Mouse (Mus musculus): Measurements from ENCODE around the gene Ahdc1.

Ahdc1 gene

DNA sequence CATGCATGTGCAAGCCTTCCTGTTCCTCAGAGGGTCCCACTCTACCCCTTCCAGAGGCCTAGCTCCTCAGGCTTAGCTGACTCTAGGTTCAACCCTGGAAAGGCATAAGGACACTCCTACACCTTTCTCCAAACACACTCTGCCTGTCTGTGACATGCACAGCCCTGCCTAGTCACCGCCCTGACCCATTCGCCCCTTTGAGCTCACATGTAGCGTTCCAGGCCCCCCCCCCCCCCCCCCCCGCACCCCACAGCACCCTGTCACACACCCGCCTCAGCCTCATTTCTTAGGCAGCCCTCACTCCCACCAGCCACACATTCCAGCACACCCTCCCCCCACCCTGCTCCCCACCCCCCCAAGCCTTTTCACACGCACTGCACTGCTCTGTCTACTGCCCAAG lies 9.7 kb downstream of the Ahdc1 start:
- DNase-seq: no peak

DNA sequence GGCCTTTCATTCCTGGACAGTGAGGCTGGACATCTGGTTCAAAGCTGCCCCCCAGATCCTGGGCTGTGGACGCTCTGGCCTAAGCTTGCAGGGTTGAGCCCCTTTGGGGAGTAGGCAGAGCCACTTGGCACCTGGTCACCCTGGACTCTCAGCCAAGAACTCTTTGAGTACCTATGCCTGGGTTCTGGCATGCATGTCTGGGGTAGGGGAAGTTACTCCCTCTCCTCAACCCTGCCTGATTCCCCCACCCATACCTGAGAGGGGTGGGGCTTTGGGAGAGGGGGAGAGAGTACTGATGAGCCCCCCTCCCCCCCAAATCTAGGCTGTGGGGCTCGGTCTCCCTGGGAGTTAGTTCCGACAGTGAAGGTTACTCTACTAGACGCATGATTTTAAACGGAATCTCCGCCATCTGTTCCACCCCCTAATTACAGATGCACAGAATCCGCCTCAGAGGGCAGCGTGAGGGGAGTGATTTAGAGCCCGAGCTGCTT lies 10.2 kb downstream of the Ahdc1 start:
- no peak for DNase-seq

- DNase-seq: no peak
Measured at GRCm38 (mm10) chr4:133022217-133022616, 11.2 kb downstream of the Ahdc1 start.

DNA sequence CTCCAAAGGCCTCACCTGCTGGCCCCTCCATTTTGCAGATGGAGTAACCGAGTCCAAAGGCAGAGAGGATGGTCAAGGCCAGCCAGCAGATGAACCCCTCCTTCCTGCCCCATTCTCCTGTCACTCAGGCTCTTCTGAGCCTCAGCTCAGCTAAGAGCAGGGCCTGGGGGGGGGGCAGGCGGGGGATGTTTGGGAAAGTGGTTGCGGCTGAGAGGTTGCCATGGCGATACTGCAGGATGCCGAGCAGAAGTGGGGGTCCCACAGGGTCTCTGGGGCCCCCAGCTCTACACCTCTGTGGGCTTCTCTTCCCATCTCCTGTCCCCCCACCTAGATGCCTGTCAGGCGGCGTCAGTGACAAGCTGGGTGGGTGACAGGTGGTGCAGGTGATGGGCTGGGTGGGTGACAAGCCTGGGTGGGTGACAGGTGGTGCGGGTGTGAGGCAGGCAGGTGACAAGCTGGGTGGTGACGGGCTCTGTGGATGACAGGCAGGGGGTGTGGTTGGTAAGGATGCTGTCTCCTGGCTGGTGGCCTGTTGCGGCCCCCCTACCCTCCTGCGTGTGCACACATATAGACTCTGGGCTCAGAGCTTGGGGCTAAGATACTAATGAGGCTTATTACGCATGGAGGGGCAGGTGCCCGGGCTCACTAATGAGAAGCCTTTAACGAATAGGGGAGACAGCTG lies 12.0 kb downstream of the Ahdc1 start:
- DNase-seq: no peak

DNA sequence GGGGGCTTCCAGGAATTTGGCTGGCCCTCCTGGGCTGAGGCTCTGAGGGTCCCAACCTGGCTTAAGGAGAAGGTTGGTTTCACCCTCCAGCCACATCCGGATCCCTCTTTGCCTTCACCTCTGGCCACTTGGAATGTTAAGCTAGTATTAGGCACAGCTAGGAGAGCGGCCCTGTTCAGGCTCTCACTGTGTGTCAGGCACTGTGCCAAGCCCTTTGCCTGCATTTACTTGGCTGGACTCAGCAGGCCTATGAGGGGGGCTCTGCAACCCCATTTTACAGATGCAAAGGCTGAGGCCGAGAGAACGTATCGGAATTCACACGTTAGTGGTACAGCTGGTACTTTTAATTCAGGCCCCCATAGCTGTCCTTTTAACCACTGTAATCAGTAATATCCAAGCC lies 12.6 kb downstream of the Ahdc1 start:
- no peak for DNase-seq

GRCm38 (mm10) chr4:133024404-133024803 lies 13.3 kb downstream of the Ahdc1 start:
- no peak for DNase-seq

- DNase-seq: no peak
Measured at GRCm38 (mm10) chr4:133024969-133025685, 14.1 kb downstream of the Ahdc1 start.

DNA sequence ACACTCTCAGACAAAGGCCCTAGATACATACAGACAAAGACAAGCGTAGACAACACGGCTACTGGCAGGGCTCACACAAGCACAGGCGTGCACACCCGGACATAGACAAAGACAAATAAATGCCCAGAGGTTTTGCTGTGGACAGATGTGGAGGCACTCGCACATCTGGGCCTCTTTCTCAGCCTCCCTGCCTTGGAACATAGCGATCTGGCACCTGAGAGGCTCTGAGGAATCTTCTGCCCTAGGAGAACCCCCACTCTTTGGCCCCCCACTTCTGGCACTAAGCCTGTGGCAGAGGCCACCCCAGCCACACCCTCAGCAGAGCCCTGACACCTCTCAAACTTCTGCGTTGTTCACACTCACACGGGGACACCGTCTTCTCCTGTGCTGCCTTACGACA lies 15.2 kb downstream of the Ahdc1 start:
- DNase-seq: no peak

GRCm38 (mm10) chr4:133026826-133027375 lies 15.8 kb downstream of the Ahdc1 start:
- no peak for DNase-seq

GRCm38 (mm10) chr4:133027721-133028120 lies 16.7 kb downstream of the Ahdc1 start:
- DNase-seq: no peak

- DNase-seq: no peak
Measured at GRCm38 (mm10) chr4:133028193-133028592, 17.1 kb downstream of the Ahdc1 start.

GRCm38 (mm10) chr4:133028875-133029274 lies 17.8 kb downstream of the Ahdc1 start:
- DNase-seq: no peak

- DNase-seq: no peak
Measured at GRCm38 (mm10) chr4:133032410-133033095, 21.5 kb downstream of the Ahdc1 start.

DNA sequence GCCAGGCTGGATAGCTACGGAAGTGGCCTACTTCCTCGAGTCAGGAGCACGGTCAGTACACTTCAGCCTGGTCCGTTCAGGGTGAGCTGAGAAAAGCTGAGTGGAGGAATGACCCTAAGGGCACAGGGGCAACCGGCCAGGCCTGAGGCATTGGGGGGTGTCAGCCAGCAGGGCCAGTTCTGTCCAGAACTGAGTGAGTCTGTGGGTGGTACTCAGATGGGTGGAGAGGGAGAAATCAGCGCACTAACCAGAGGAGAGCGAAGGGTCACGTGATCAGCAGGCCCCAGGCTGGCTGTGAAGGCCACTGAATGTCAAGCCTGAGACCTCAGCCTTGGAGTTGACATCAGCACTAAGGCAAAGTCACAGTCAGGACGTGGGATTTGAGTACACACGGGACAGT lies 23.4 kb downstream of the Ahdc1 start:
- no peak for DNase-seq

DNA sequence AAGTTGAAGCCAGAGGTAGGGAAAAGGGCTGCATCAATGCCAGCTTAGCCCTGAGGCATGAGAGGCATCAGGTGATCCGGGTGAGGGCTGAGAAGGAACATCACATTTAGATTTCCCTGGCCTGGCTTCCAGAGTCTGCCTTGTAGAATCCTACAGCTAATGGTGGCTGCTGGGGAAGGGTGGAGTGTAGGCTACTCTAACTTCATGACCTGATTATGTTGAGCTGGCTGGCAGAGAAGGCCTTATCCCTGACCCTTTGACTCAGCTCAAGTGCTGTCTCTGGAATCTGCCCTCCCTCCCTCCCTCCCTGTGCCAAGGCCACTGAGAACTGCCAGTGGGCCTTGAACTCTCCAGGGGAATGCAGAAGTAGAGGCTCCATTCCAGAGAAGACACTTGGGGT lies 24.4 kb downstream of the Ahdc1 start:
- DNase-seq: no peak

DNA sequence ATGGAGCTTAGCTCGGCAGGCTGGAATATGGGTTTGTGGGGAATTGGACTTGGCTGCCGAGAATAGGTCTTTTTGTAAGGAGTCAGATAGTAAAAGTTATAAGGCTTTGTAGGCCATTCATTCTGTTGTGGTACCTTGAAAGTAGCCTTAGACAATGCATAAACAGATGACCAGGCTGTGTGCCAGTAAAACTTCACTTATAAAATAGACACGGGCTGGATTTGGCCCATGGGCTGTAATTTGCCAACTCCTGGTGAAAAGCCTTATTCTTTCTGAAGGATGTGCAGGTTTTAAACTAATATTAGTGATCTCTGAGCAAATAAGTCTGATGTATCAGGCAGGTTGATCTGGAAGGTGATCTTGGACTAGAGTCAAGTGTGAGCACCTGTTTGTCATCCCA lies 24.9 kb downstream of the Ahdc1 start:
- no peak for DNase-seq

DNA sequence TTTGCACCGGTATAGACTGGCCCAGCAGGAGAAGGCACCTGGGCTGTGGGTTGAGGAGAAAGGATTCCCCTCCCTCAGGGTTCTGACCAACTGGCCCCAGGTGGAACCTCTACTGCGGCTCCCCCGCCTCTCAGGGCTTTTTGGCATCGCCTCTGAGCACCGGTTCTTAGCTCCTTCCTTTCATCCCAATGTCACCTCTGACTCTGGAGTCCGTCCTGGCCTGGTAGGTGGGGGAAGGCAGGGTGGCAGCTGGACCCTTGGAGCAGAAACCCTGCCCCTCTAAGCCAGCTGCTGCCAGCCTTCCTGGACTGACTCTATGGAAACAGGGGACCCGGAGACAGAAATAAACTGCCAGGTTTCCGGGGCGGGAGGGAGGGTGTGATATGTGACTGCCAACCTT lies 26.2 kb downstream of the Ahdc1 start:
- DNase-seq: no peak

GRCm38 (mm10) chr4:133037798-133038197 lies 26.7 kb downstream of the Ahdc1 start:
- no peak for DNase-seq

- no peak for DNase-seq
Measured at GRCm38 (mm10) chr4:133038521-133039115, 27.6 kb downstream of the Ahdc1 start.

DNA sequence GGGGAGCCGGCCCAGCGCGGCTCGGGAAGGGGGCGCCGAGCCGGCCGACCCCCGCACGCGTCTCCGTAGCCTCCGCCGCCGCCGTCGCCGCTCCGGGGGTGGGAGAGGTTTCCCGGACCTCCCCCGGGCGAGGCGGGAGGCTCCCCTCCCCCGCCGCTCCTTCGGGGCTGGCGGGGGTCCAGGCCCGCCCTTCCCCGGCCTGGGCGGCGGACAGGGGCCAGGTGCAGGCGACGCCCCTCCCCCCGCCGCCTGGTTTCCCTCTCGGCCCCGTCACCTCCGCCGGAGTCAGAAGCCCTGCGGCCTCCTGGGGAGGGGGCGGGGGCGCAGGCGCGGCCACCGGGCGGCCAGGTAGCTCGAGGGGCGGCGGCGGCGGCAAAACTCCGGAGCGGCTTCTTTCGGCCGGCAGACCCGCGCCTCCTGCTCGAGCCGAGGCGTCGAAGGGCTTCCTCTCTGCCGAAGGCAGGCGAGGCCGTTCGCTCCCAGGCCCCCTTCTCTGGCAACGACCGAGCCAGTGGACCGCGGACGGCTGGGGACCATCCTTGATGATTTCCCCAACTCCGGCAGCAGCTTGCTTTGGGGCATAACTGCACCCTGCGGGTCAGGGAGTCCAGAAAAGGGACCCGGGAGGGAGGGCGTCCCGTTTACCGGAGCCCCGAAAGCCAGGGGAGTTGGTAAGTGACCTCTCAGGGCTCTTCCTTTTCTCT lies 28.2 kb downstream of the Ahdc1 start:
- no peak for DNase-seq

GRCm38 (mm10) chr4:133039832-133040231 lies 28.8 kb downstream of the Ahdc1 start:
- no peak for DNase-seq

- no peak for DNase-seq
Measured at GRCm38 (mm10) chr4:133040241-133040904, 29.3 kb downstream of the Ahdc1 start.

Measured in cerebellum, adult 8-10 months (tissue).